10 mouse cellular contexts compared by ENCODE assay signal in the genomic region with DNA sequence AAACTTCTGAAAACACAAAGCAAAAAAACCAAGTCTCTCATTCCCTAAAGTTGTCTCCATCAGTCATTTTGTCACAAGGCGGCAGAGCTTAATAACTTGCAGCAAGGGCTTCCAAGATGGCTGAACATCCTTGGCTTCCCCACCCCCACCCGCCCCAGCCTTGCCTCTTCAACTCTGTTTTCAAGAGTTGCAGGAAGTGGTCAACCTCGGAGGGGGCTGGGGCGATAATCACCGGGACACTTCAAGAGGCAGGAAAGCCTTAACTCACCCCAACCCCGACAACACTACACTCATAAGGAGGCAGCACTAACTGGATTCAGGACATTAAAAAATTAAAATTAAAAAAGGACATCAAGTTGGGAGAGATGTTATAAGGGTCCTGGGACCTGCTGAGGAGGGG.
DNase-seq lines count a peak whose midpoint lies in the region; ATAC-seq lines count a peak whose summit lies in the region.
"Had no signal": no experiment of that assay in that cellular context is flagged by ENCODE, and none has a peak within 500 bp of the region (broad histone marks: within the 10 kb centered on the region; RNA-seq: fewer than 3 reads in every experiment).

No protein-coding gene starts in this region.

- ATAC-seq in activated CD4-positive, CD25-positive, alpha-beta regulatory T cell, adult 4 months = peak; percentile 77
- ATAC-seq in megakaryocyte, adult 5-6 weeks (ENCODE audit: poor library complexity, severe bottlenecking) = peak; percentile 59
- ATAC-seq: Patski had no signal

- peak; percentile 32 for DNase-seq in adrenal gland, postnatal 14 days
- DNase-seq in adrenal gland, postnatal 25 days = no peak
- DNase-seq in thymus, postnatal 0 days (ENCODE audit: low spot score) = peak; percentile 25
- no peak for DNase-seq in embryo, embryonic 10.5 days (ENCODE audit: low spot score)
- no peak for DNase-seq in urinary bladder, postnatal 36 days (ENCODE audit: low spot score in 2 of 2)
- DNase-seq in urinary bladder, postnatal 10 days (ENCODE audit: low spot score) = no peak
- DNase-seq: adrenal gland, postnatal 10 days had no signal

Comparison
In these comparisons a context has a peak if more than half of its experiments do, and no peak if none do; other contexts are left out.
1. DNase-seq: peak in adrenal gland, postnatal 14 days (single experiment) and thymus, postnatal 0 days (single experiment); none in adrenal gland, postnatal 25 days (single experiment), embryo, embryonic 10.5 days (single experiment), urinary bladder, postnatal 36 days (0 of 2) and urinary bladder, postnatal 10 days (single experiment).